Mouse (Mus musculus) midbrain, postnatal 0 days (tissue): ENCODE measurements around the gene Cnot2. TPM values are rescaled to one million over a fixed set of nuclear protein-coding genes. Genes with fewer than 3 reads are reported as not detected.

Experiments
- ATAC-seq: fragments of 200-750 bp; cut with Nextera tagmentation; 2 replicates; pipeline ENCODE4 v1.8.0; 2017; ENCODE audit warnings: moderate number of reproducible peaks, mild to moderate bottlenecking, moderate TSS enrichment, moderate library complexity; ENCODE audit not compliant: low FRiP score
- DNase-seq: peaks from one replicate; pipeline ENCODE4 v3.0.0-alpha.2; 2015; ENCODE audit warnings: low spot score
- H3K27ac ChIP-seq: fragments of 300-500 bp; sonication (generic); 2 replicates; pipeline ENCODE4 v1.5.1; 2014; ENCODE audit warnings: low read depth, mild to moderate bottlenecking, low read length, mixed read lengths
- H3K27me3 ChIP-seq: fragments of 300-500 bp; sonication (generic); 2 replicates; pipeline ENCODE4 v1.6.1; 2014; ENCODE audit warnings: low read length, control low read depth, mixed read lengths; ENCODE audit not compliant: insufficient read depth
- H3K36me3 ChIP-seq: fragments of 300-500 bp; sonication (generic); 2 replicates; pipeline ENCODE4 v1.6.1; 2014; ENCODE audit warnings: low read length, control low read depth, mixed read lengths; ENCODE audit not compliant: insufficient read depth
- H3K4me1 ChIP-seq: fragments of 300-500 bp; sonication (generic); 2 replicates; pipeline ENCODE4 v1.6.1; 2014; ENCODE audit warnings: mild to moderate bottlenecking, control low read depth, antibody characterized with exemption, low read length, mixed read lengths; ENCODE audit not compliant: insufficient read depth
- H3K4me2 ChIP-seq: fragments of 300-500 bp; sonication (generic); 2 replicates; pipeline ENCODE4 v1.6.1; 2014; ENCODE audit warnings: low read depth, mild to moderate bottlenecking, low read length, mixed read lengths; ENCODE audit not compliant: poor library complexity, severe bottlenecking
- H3K4me3 ChIP-seq: fragments of 300-500 bp; sonication (generic); 2 replicates; pipeline ENCODE4 v1.5.1; 2014; ENCODE audit warnings: low read depth, mild to moderate bottlenecking, low read length, moderate library complexity
- H3K9ac ChIP-seq: fragments of 300-500 bp; sonication (generic); replicated peaks from 2 replicates; pipeline ENCODE4 v1.6.1; 2014; ENCODE audit warnings: mild to moderate bottlenecking, low read length, moderate library complexity, mixed read lengths; ENCODE audit not compliant: poor library complexity, severe bottlenecking
- H3K9me3 ChIP-seq: fragments of 300-500 bp; sonication (generic); 2 replicates; pipeline ENCODE4 v1.6.1; 2016; ENCODE audit warnings: low read length, control low read depth
- CTCF ChIP-seq: IDR thresholded peaks from 2 replicates; pipeline ENCODE4 v1.5.1; 2016; ENCODE audit warnings: antibody characterized with exemption, mild to moderate bottlenecking
- WGBS: fragments of 180-500 bp; shearing (Covaris S2); extraction: QIAGEN DNeasy Blood & Tissue Kit; methylation state at CpG from one replicate; pipeline ENCODE4 v1.1.7; 2014; 5-methylcytosine and 5-hydroxymethylcytosine counted together
- polyA plus RNA-seq: library from polyadenylated mRNA; unstranded; fragments of >200 nt; fragmentation: Nextera tagmentation; extraction: Ambion mirVana; gene quantifications from 2 replicates; pipeline ENCODE4 v1.2.1, GENCODE M21; 2015
- total RNA-seq: library from RNA; depleted of rRNA; stranded (reverse); fragments of >200 nt; gene quantifications from 2 replicates; pipeline ENCODE4 v1.2.3, GENCODE M21; 2014

Cnot2 gene
- total and polyA plus RNA-seq, 2 experiments from 2014 or later = 65.5 to 80.2 TPM

DNA sequence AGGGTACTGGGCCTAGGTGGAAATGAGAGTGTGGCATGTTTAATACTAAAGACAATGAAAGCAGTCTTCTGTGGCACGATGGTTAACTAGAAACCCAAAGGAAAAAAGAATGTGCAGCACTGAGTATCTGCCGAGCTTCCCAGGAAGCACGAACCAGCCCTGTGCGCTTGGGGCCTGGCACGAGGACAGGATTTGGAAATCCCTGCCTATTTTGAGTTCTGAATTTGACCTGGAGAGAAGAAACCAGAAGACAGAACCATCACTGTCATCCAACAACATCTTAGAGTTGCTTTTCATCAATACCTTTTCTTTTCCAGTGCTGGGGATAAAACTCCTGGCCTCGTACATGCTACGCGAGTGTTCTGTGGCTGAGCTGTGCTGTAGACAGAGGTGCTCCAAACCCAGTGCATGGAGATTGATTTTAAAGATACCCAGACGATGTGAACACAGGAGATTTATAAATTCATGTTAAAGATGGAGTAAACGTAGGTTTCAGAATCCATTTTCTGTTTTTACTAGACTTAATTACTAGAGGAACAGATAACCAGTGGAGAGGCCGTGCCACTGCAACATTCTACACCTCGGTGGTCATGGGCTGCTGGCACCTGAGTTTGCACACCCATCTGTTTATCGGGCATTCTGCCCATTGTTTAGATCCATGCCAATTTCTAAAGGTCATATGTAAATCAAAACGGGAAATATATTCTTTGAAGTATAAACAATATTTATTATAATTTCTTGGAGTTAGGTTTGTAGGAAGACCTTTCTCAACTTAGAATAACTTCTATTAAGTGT lies 17.9 kb upstream of the Cnot2 start:
- no peak for ATAC-seq
- H3K9ac ChIP-seq = no peak overlapping the region
- DNase-seq = peak; percentile 48
- 92% methylated on average over 14 of the region's 14 CpGs for WGBS
- no peak for TF ChIP-seq CTCF
- no peak overlapping the region for H3K27ac ChIP-seq
- H3K36me3 ChIP-seq = no peaks in the 10 kb centered on the region
- no peak overlapping the region for H3K4me2 ChIP-seq
- no peaks in the 10 kb centered on the region for H3K9me3 ChIP-seq
- H3K4me1 ChIP-seq = no peaks in the 10 kb centered on the region
- no peak overlapping the region for H3K4me3 ChIP-seq
- no peaks in the 10 kb centered on the region for H3K27me3 ChIP-seq

DNA sequence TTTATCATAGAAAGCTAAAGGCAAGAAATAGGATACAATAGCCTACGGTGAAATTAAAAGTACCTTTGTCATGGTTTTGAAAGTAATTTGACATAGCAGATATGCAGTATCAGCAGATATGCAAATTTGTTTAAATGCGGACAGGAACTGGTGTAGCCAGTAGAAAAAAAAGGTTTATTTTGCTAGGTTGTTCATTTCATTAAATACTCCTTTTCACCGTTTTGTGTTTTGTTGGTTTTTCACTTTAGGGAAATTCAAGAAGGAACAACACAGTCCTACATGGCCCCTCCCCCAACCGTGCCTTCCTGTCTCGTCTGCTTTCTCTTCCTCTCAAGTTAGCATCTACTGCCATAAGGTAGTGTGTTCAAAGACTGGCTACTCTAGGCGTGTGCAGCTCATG lies 1.4 kb upstream of the Cnot2 start:
- Histone ChIP-seq H3K9ac (no peak overlapping the region), H3K4me3 (peak overlapping the region; percentile 97), H3K36me3 (peaks cover 16% of the 10 kb centered on the region), H3K4me2 (peak overlapping the region; percentile 83), H3K4me1 (peaks cover 3% of the 10 kb centered on the region; the same call in 1 of the 2 replicates), H3K9me3 (no peaks in the 10 kb centered on the region), H3K27ac (no peak overlapping the region), H3K27me3 (no peaks in the 10 kb centered on the region)
- ATAC-seq (no peak), DNase-seq (no peak)
- TF ChIP-seq CTCF = no peak
- whole genome bisulfite sequencing = 30% methylated on average over 6 of the region's 6 CpGs

DNA sequence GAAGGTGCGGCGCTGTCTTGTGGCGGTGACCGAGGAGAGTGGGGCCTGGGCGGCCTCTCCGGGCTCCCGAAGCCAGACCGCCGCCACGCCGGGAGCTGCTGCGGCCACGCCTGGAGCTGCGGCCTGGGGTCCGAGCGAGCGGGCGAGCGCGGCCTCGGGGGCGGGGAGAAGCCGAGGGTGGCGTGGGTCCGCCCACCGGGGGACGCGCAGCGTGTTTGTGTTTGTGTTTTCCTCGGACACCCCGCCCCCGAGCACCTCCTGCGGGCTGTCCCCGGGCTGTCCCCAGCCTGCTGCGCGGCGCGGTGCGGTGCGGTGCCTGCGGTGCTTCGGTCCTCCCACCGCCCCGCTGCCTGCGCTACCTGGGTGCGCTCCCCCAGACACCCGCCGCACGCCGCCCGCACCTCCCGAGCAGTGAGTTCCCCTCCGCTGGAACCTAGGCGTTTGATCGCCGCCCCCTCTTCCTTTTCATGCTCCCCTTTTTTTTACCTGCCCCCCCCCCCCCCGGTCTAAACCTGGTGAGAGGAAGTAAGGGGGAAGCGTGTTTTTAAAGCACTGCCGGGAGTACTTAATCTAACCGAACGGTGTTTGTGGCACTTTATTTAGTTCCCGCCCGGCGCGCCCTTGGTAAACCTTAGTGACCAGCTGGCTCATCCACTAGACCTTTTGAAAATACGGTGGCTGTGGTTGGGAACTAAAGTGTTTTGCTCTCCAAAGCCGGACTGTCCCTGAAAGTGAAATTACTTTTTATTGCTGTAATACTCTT lies 589 bp upstream of the Cnot2 start:
- WGBS = under 1% methylated on average over 51 of the region's 67 CpGs
- DNase-seq (peak; percentile 31), ATAC-seq (peak; percentile 79)
- H3K4me1 ChIP-seq = peaks cover 3% of the 10 kb centered on the region; the same call in 1 of the 2 replicates
- H3K36me3 ChIP-seq = peaks cover 16% of the 10 kb centered on the region
- H3K4me3 ChIP-seq = peak overlapping the region; percentile 97
- peak overlapping the region; percentile 98 for H3K27ac ChIP-seq
- H3K4me2 ChIP-seq = peak overlapping the region; percentile 83
- H3K27me3 ChIP-seq = no peaks in the 10 kb centered on the region
- no peaks in the 10 kb centered on the region for H3K9me3 ChIP-seq
- peak overlapping the region; percentile 97 for H3K9ac ChIP-seq
- TF ChIP-seq CTCF = no peak

DNA sequence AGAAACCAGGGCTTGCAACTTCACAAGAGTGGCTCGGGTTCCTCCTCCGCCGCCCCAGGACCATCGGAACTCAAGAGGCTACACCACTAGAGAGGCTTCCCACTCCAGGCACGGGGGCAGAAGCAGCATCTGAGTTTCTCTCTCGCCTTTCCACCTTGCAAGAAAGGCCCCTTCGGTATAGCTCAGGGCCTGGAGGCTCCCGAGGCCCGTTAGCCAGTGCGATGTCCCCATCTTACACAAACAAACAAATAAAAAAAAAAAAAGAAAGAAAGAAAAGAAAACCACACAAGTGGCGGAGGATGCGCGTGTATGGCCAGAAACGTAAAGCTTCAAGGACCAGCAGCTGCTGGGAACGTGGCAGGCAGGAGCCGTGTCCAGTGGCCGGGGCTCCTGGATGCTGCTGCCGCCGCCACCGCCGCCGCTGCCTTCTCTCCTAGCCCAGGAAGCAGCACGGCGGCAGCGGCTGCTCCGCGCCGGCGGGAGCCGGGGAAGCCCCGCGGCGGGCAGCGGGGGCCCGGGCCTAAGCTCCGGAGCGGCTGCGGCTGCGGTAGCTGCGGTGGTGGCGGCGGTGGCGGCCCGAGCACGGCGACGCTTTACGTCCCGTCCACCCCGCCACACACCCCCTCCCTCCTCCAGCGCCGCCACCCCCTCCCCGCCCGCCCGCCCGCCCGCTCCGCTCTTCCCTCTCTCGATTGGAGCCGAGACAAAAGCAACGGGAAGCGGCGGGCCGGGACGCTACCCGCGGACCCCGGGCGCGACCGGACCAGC lies 536 bp downstream of the Cnot2 start:
- peaks cover 3% of the 10 kb centered on the region; the same call in 1 of the 2 replicates for H3K4me1 ChIP-seq
- peak overlapping the region; percentile 83 for H3K4me2 ChIP-seq
- H3K9me3 ChIP-seq = no peaks in the 10 kb centered on the region
- H3K4me3 ChIP-seq = peak overlapping the region; percentile 97
- ATAC-seq = peak; percentile 86
- H3K36me3 ChIP-seq = peaks cover 13% of the 10 kb centered on the region; the same call in 1 of the 2 replicates
- H3K27ac ChIP-seq = peak overlapping the region; percentile 98
- DNase-seq = peak; percentile 44
- no peaks in the 10 kb centered on the region for H3K27me3 ChIP-seq
- WGBS = under 1% methylated on average over 32 of the region's 71 CpGs
- TF ChIP-seq CTCF = no peak
- peak overlapping the region; percentile 97 for H3K9ac ChIP-seq

DNA sequence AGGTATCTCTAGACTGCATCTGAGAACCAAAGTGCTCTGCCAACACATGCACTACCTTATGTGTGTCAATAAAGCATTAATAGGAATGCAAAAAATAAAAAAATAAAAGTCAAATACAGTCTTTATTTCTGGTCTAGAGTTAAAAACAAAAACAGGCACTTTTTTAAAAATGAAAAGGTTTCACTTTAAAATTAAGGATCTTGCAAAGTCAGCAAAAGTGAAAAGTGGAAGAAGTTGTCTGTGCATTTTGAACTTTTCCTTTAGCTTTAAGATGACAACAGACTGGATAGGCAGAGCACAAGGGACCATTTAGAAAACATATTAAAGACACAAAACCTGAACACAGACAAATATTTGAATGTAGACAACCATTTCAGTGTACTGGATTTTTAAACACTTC lies 1.8 kb downstream of the Cnot2 start:
- no peak for TF ChIP-seq CTCF
- no peak overlapping the region for H3K4me3 ChIP-seq
- no peak for ATAC-seq
- H3K4me1 ChIP-seq = peaks cover 3% of the 10 kb centered on the region; the same call in 1 of the 2 replicates
- no peaks in the 10 kb centered on the region for H3K9me3 ChIP-seq
- no peak overlapping the region for H3K27ac ChIP-seq
- H3K9ac ChIP-seq = no peak overlapping the region
- peak overlapping the region; percentile 83 for H3K4me2 ChIP-seq
- peaks cover under 1% of the 10 kb centered on the region; the same call in 1 of the 2 replicates for H3K36me3 ChIP-seq
- no peaks in the 10 kb centered on the region for H3K27me3 ChIP-seq
- DNase-seq = no peak
